Mouse (Mus musculus) kidney, embryonic 16.5 days (tissue): ENCODE data around the gene Mctp2. TPM values are rescaled to one million over a fixed set of nuclear protein-coding genes. Genes with fewer than 3 reads are reported as not detected.

Experiments used
- ATAC-seq: fragments of 200-750 bp; cut with Nextera tagmentation; 2 replicates; pipeline ENCODE4 v1.8.0; 2017; ENCODE audit warnings: moderate TSS enrichment; ENCODE audit not compliant: low FRiP score, low TSS enrichment
- H3K27ac ChIP-seq: fragments of 300-500 bp; sonication (generic); 2 replicates; pipeline ENCODE4 v1.5.1; 2014; ENCODE audit warnings: low read length
- H3K27me3 ChIP-seq: fragments of 300-500 bp; sonication (generic); 2 replicates; pipeline ENCODE4 v1.6.1; 2014; ENCODE audit warnings: low read length, control low read depth, mixed read lengths; ENCODE audit not compliant: insufficient read depth
- H3K36me3 ChIP-seq: fragments of 300-500 bp; sonication (generic); 2 replicates; pipeline ENCODE4 v1.6.1; 2014; ENCODE audit warnings: low read length, control low read depth, mixed read lengths; ENCODE audit not compliant: insufficient read depth
- H3K4me1 ChIP-seq: fragments of 300-500 bp; sonication (generic); 2 replicates; pipeline ENCODE4 v1.6.1; 2014; ENCODE audit warnings: low read length, control low read depth, mixed read lengths; ENCODE audit not compliant: insufficient read depth
- H3K4me2 ChIP-seq: fragments of 300-500 bp; sonication (generic); replicated peaks from 2 replicates; pipeline ENCODE4 v1.6.1; 2014; ENCODE audit warnings: low read depth, low read length
- H3K4me3 ChIP-seq: fragments of 300-500 bp; sonication (generic); 2 replicates; pipeline ENCODE4 v1.5.1; 2014; ENCODE audit warnings: mild to moderate bottlenecking, low read length
- H3K9ac ChIP-seq: fragments of 300-500 bp; sonication (generic); replicated peaks from 2 replicates; pipeline ENCODE4 v1.6.1; 2014; ENCODE audit warnings: low read length
- H3K9me3 ChIP-seq: fragments of 300-500 bp; sonication (generic); 2 replicates; pipeline ENCODE4 v1.6.1; 2016; ENCODE audit warnings: low read length, control low read depth
- WGBS: fragments of 180-500 bp; shearing (Covaris S2); extraction: QIAGEN DNeasy Blood & Tissue Kit; methylation state at CpG from one replicate; pipeline ENCODE4 v1.1.7; 2014; 5-methylcytosine and 5-hydroxymethylcytosine counted together
- polyA plus RNA-seq: library from polyadenylated mRNA; unstranded; fragments of >200 nt; fragmentation: Nextera tagmentation; extraction: Ambion mirVana; gene quantifications from 2 replicates; pipeline ENCODE4 v1.2.1, GENCODE M21; 2015

The Mctp2 gene
- polyA plus RNA-seq, 1 experiment from 2014 or later = 5.0 TPM

GRCm38 (mm10) chr7:72308078-72308477 lies 1.7 kb upstream of the Mctp2 start:
- H3K4me2 ChIP-seq = no peak overlapping the region
- H3K4me3 ChIP-seq = no peak overlapping the region
- no peak for ATAC-seq
- H3K27ac ChIP-seq = no peak overlapping the region
- H3K4me1 ChIP-seq = no peaks in the 10 kb centered on the region
- H3K9ac ChIP-seq = no peak overlapping the region
- 75% methylated on average over 5 of the region's 5 CpGs for WGBS
- no peaks in the 10 kb centered on the region for H3K27me3 ChIP-seq
- H3K36me3 ChIP-seq = no peaks in the 10 kb centered on the region
- peaks cover 4% of the 10 kb centered on the region for H3K9me3 ChIP-seq

GRCm38 (mm10) chr7:72306847-72307246 lies 439 bp upstream of the Mctp2 start:
- WGBS = 13% methylated on average over 7 of the region's 7 CpGs
- Histone ChIP-seq H3K4me2 (peak overlapping the region; percentile 99), H3K9ac (peak overlapping the region; percentile 66), H3K4me1 (no peaks in the 10 kb centered on the region), H3K27me3 (no peaks in the 10 kb centered on the region), H3K9me3 (no peaks in the 10 kb centered on the region), H3K36me3 (no peaks in the 10 kb centered on the region), H3K27ac (no peak overlapping the region), H3K4me3 (peak overlapping the region; percentile 65)
- no peak; the same call in 1 of the 2 replicates for ATAC-seq

- no peak overlapping the region for H3K27ac ChIP-seq
- ATAC-seq = no peak
- H3K36me3 ChIP-seq = no peaks in the 10 kb centered on the region
- no peaks in the 10 kb centered on the region for H3K27me3 ChIP-seq
- peak overlapping the region; percentile 66 for H3K9ac ChIP-seq
- 1% methylated on average over 14 of the region's 14 CpGs for WGBS
- no peaks in the 10 kb centered on the region for H3K9me3 ChIP-seq
- H3K4me3 ChIP-seq = peak overlapping the region; percentile 65
- H3K4me2 ChIP-seq = peak overlapping the region; percentile 99
- H3K4me1 ChIP-seq = no peaks in the 10 kb centered on the region
Observed at GRCm38 (mm10) chr7:72305971-72306370, 437 bp downstream of the Mctp2 start.

- no peaks in the 10 kb centered on the region for H3K36me3 ChIP-seq
- no peak overlapping the region for H3K9ac ChIP-seq
- no peak overlapping the region for H3K4me3 ChIP-seq
- no peak overlapping the region for H3K4me2 ChIP-seq
- H3K9me3 ChIP-seq = no peaks in the 10 kb centered on the region
- 75% methylated on average over 4 of the region's 4 CpGs for WGBS
- H3K27me3 ChIP-seq = no peaks in the 10 kb centered on the region
- no peak overlapping the region for H3K27ac ChIP-seq
- no peak for ATAC-seq
- H3K4me1 ChIP-seq = no peaks in the 10 kb centered on the region
Observed at GRCm38 (mm10) chr7:72301667-72302066, 4.7 kb downstream of the Mctp2 start.

GRCm38 (mm10) chr7:72299726-72300125 lies 6.7 kb downstream of the Mctp2 start:
- Histone ChIP-seq H3K4me3 (no peak overlapping the region), H3K4me1 (no peaks in the 10 kb centered on the region), H3K4me2 (no peak overlapping the region), H3K27me3 (no peaks in the 10 kb centered on the region), H3K9me3 (no peaks in the 10 kb centered on the region), H3K9ac (no peak overlapping the region), H3K27ac (no peak overlapping the region), H3K36me3 (no peaks in the 10 kb centered on the region)
- no peak for ATAC-seq
- WGBS = 82% methylated on average over 6 of the region's 6 CpGs

- H3K27me3 ChIP-seq = no peaks in the 10 kb centered on the region
Observed at GRCm38 (mm10) chr7:72297013-72297412, 9.4 kb downstream of the Mctp2 start.

GRCm38 (mm10) chr7:72296171-72296570 lies 10.2 kb downstream of the Mctp2 start:
- Histone ChIP-seq H3K9ac (no peak overlapping the region), H3K27ac (no peak overlapping the region), H3K4me2 (no peak overlapping the region), H3K4me3 (no peak overlapping the region), H3K27me3 (no peaks in the 10 kb centered on the region), H3K36me3 (no peaks in the 10 kb centered on the region), H3K9me3 (no peaks in the 10 kb centered on the region), H3K4me1 (no peaks in the 10 kb centered on the region)
- 45% methylated on average over 2 of the region's 2 CpGs for WGBS
- ATAC-seq = no peak

More at GRCm38 (mm10) chr7:72297013-72297412, 9.4 kb downstream of the Mctp2 start:
- Histone ChIP-seq H3K9ac (no peak overlapping the region), H3K27ac (no peak overlapping the region), H3K9me3 (no peaks in the 10 kb centered on the region), H3K4me1 (no peaks in the 10 kb centered on the region), H3K4me2 (no peak overlapping the region), H3K4me3 (no peak overlapping the region), H3K36me3 (no peaks in the 10 kb centered on the region)
- ATAC-seq = no peak
- WGBS = 90% methylated on average over 5 of the region's 5 CpGs

- 66% methylated on average over 2 of the region's 2 CpGs for WGBS
- H3K4me3 ChIP-seq = no peak overlapping the region
- H3K36me3 ChIP-seq = no peaks in the 10 kb centered on the region
- H3K9me3 ChIP-seq = no peaks in the 10 kb centered on the region
- no peaks in the 10 kb centered on the region for H3K27me3 ChIP-seq
- no peak for ATAC-seq
- no peak overlapping the region for H3K27ac ChIP-seq
- H3K4me1 ChIP-seq = no peaks in the 10 kb centered on the region
- no peak overlapping the region for H3K4me2 ChIP-seq
- H3K9ac ChIP-seq = no peak overlapping the region
Observed at GRCm38 (mm10) chr7:72294886-72295285, 11.5 kb downstream of the Mctp2 start.

- 68% methylated on average over 4 of the region's 4 CpGs for WGBS
- Histone ChIP-seq H3K36me3 (no peaks in the 10 kb centered on the region), H3K27me3 (no peaks in the 10 kb centered on the region), H3K27ac (no peak overlapping the region), H3K9me3 (no peaks in the 10 kb centered on the region), H3K4me3 (no peak overlapping the region), H3K4me1 (no peaks in the 10 kb centered on the region), H3K4me2 (no peak overlapping the region), H3K9ac (no peak overlapping the region)
- ATAC-seq = no peak
Observed at GRCm38 (mm10) chr7:72293784-72294538, 12.4 kb downstream of the Mctp2 start.

GRCm38 (mm10) chr7:72292232-72292913 lies 14.0 kb downstream of the Mctp2 start:
- no peak overlapping the region for H3K4me3 ChIP-seq
- no peaks in the 10 kb centered on the region for H3K4me1 ChIP-seq
- H3K9ac ChIP-seq = no peak overlapping the region
- H3K27ac ChIP-seq = no peak overlapping the region
- no peaks in the 10 kb centered on the region for H3K36me3 ChIP-seq
- H3K9me3 ChIP-seq = no peaks in the 10 kb centered on the region
- WGBS = 83% methylated on average over 8 of the region's 8 CpGs
- no peak overlapping the region for H3K4me2 ChIP-seq
- H3K27me3 ChIP-seq = no peaks in the 10 kb centered on the region
- ATAC-seq = 0 out of 2 replicates have a peak, but pooled peaks have one; percentile 23
